Mouse (Mus musculus) heart, adult 2 months (tissue): Measurements from ENCODE around the gene Atpif1.

Source experiments
- CTCF ChIP-seq: fragments of 200-600 bp; IDR thresholded peaks from 2 replicates; pipeline ENCODE4 v1.8.1; 2022; ENCODE audit warnings: antibody characterized with exemption, mild to moderate bottlenecking, moderate library complexity
- EP300 ChIP-seq: fragments of 200-500 bp; IDR thresholded peaks from 2 replicates; pipeline ENCODE4 v1.6.1; 2011; ENCODE audit warnings: low read depth, low read length, control low read depth; ENCODE audit not compliant: insufficient read depth
- POLR2A ChIP-seq: fragments of 200-500 bp; IDR thresholded peaks from 2 replicates; pipeline ENCODE4 v1.6.1; 2011; ENCODE audit warnings: mild to moderate bottlenecking, low read depth, low read length, control low read depth; ENCODE audit not compliant: insufficient read depth

- TF ChIP-seq CTCF (no peak), POLR2A (no peak), EP300 (no peak)
These were observed 31.8 kb downstream of the Atpif1 start for GRCm38 (mm10) chr4:132501639-132502038.
